Mouse (Mus musculus): Measurements from ENCODE around the gene Nmur2. TPM values are rescaled to one million over a fixed set of nuclear protein-coding genes. Genes with fewer than 3 reads are reported as not detected.

Gene Nmur2
- polyA plus RNA-seq, 1 experiment from 2014 or later, result not detected

- no peak overlapping the region for H3K9ac ChIP-seq
- no peak overlapping the region for H3K27ac ChIP-seq
- H3K36me3 ChIP-seq, result no peaks in the 10 kb centered on the region
- no peak for ATAC-seq (ENCODE audit: low read depth)
- no peaks in the 10 kb centered on the region for H3K27me3 ChIP-seq
- no peak overlapping the region for H3K4me2 ChIP-seq
- H3K4me1 ChIP-seq (replicated peaks), result no peaks in the 10 kb centered on the region
- WGBS (ENCODE audit: insufficient replicate concordance), result 39% methylated on average over 2 of the region's 2 CpGs
- DNase-seq, result no peak
- no peaks in the 10 kb centered on the region for H3K9me3 ChIP-seq (replicated peaks)
- H3K4me3 ChIP-seq (replicated peaks), result no peak overlapping the region
Measured at GRCm38 (mm10) chr11:56012396-56012795, 28.4 kb downstream of the Nmur2 start.

- DNase-seq (no peak), ATAC-seq (ENCODE audit: low read depth) (no peak)
- H3K27me3 ChIP-seq, result no peaks in the 10 kb centered on the region
- no peak overlapping the region for H3K4me3 ChIP-seq (replicated peaks)
- 48% methylated on average over 3 of the region's 3 CpGs for WGBS (ENCODE audit: insufficient replicate concordance)
- no peaks in the 10 kb centered on the region for H3K9me3 ChIP-seq (replicated peaks)
- no peak overlapping the region for H3K4me2 ChIP-seq
- no peaks in the 10 kb centered on the region for H3K36me3 ChIP-seq
- no peak overlapping the region for H3K9ac ChIP-seq
- H3K27ac ChIP-seq, result no peak overlapping the region
- no peaks in the 10 kb centered on the region for H3K4me1 ChIP-seq (replicated peaks)
Measured at GRCm38 (mm10) chr11:56008277-56008676, 32.5 kb downstream of the Nmur2 start.

- ATAC-seq (ENCODE audit: low read depth) (no peak), DNase-seq (no peak)
- 18% methylated on average over 1 of the region's 1 CpGs for WGBS (ENCODE audit: insufficient replicate concordance)
- Histone ChIP-seq H3K27me3 (no peaks in the 10 kb centered on the region), H3K4me2 (no peak overlapping the region), H3K9me3 (replicated peaks) (no peaks in the 10 kb centered on the region), H3K4me1 (replicated peaks) (no peaks in the 10 kb centered on the region), H3K36me3 (no peaks in the 10 kb centered on the region), H3K9ac (no peak overlapping the region), H3K27ac (no peak overlapping the region), H3K4me3 (replicated peaks) (no peak overlapping the region)
Measured at GRCm38 (mm10) chr11:55992799-55993198, 48.0 kb downstream of the Nmur2 start.

GRCm38 (mm10) chr11:55992148-55992547 lies 48.7 kb downstream of the Nmur2 start:
- Histone ChIP-seq H3K9me3 (replicated peaks) (no peaks in the 10 kb centered on the region), H3K9ac (no peak overlapping the region), H3K4me3 (replicated peaks) (no peak overlapping the region), H3K4me2 (no peak overlapping the region), H3K36me3 (no peaks in the 10 kb centered on the region), H3K4me1 (replicated peaks) (no peaks in the 10 kb centered on the region), H3K27ac (no peak overlapping the region), H3K27me3 (no peaks in the 10 kb centered on the region)
- WGBS (ENCODE audit: insufficient replicate concordance), result 56% methylated on average over 3 of the region's 3 CpGs
- ATAC-seq (ENCODE audit: low read depth) (no peak), DNase-seq (no peak)

GRCm38 (mm10) chr11:55991505-55992066 lies 49.2 kb downstream of the Nmur2 start:
- ATAC-seq (ENCODE audit: low read depth), result no peak
- no peak for DNase-seq
- Histone ChIP-seq H3K4me2 (no peak overlapping the region), H3K4me3 (replicated peaks) (no peak overlapping the region), H3K27ac (no peak overlapping the region), H3K36me3 (no peaks in the 10 kb centered on the region), H3K9ac (no peak overlapping the region), H3K27me3 (no peaks in the 10 kb centered on the region), H3K9me3 (replicated peaks) (no peaks in the 10 kb centered on the region), H3K4me1 (replicated peaks) (no peaks in the 10 kb centered on the region)
- WGBS (ENCODE audit: insufficient replicate concordance), result 13% methylated on average over 8 of the region's 8 CpGs

- Histone ChIP-seq H3K4me3 (replicated peaks) (no peak overlapping the region), H3K4me1 (replicated peaks) (no peaks in the 10 kb centered on the region), H3K27ac (no peak overlapping the region), H3K4me2 (no peak overlapping the region), H3K9me3 (replicated peaks) (no peaks in the 10 kb centered on the region), H3K36me3 (no peaks in the 10 kb centered on the region), H3K27me3 (no peaks in the 10 kb centered on the region), H3K9ac (no peak overlapping the region)
- 50% methylated on average over 3 of the region's 3 CpGs for WGBS (ENCODE audit: insufficient replicate concordance)
- ATAC-seq (ENCODE audit: low read depth), result no peak
- no peak for DNase-seq
Measured at GRCm38 (mm10) chr11:55984643-55985042, 56.2 kb downstream of the Nmur2 start.

- H3K4me2 ChIP-seq, result no peak overlapping the region
- DNase-seq (no peak), ATAC-seq (ENCODE audit: low read depth) (no peak)
- no peak overlapping the region for H3K27ac ChIP-seq
- no peaks in the 10 kb centered on the region for H3K9me3 ChIP-seq (replicated peaks)
- H3K27me3 ChIP-seq, result no peaks in the 10 kb centered on the region
- no peak overlapping the region for H3K9ac ChIP-seq
- no peaks in the 10 kb centered on the region for H3K4me1 ChIP-seq (replicated peaks)
- no peak overlapping the region for H3K4me3 ChIP-seq (replicated peaks)
- WGBS (ENCODE audit: insufficient replicate concordance), result 27% methylated on average over 1 of the region's 1 CpGs
- H3K36me3 ChIP-seq, result no peaks in the 10 kb centered on the region
Measured at GRCm38 (mm10) chr11:55981656-55982055, 59.2 kb downstream of the Nmur2 start.

GRCm38 (mm10) chr11:55978146-55978545 lies 62.7 kb downstream of the Nmur2 start:
- Histone ChIP-seq H3K4me1 (replicated peaks) (no peaks in the 10 kb centered on the region), H3K36me3 (no peaks in the 10 kb centered on the region), H3K9me3 (replicated peaks) (no peaks in the 10 kb centered on the region), H3K27ac (no peak overlapping the region), H3K9ac (no peak overlapping the region), H3K4me3 (replicated peaks) (no peak overlapping the region), H3K27me3 (no peaks in the 10 kb centered on the region), H3K4me2 (no peak overlapping the region)
- ATAC-seq (ENCODE audit: low read depth) (no peak), DNase-seq (no peak)
- 71% methylated on average over 6 of the region's 6 CpGs for WGBS (ENCODE audit: insufficient replicate concordance)
